Mouse (Mus musculus): ENCODE results near the gene Pitpna.

DNA sequence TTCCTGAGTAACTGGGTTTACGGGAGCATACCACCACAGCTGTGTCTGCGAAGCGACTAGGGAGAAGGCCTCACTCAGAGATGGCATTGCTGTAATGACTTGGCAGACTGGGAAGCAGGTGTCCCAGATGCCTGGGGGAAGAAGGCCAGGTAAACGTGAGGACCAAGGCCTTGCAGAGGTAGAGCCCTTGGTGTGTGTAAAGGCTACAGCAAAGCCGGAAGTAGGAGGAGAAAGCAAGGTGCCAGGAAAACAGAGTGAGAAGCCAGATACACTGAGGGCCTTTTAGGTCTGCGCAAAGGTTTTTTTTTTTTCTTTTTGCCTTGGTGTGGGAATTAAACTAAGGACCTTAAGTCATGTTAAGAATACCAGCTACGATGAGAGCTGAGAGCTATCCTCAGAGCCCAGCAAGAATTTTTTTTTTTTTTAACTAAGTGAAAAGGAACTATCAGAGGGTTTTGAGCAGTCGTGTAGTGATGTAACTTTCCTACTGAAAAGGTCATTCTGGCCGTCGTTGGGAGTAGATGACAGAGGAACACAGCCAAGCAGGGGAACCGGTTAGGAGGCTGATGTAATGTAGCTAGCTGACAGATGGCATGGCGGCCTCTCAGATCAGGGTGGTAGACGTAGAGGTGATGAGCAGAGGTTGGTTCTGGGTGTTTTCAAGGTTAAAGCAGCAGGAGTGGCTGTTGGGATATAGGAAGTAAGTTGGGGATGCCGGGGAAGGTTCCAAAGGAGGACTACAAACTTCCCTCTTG is 71.3 kb downstream of the Pitpna start:
- TF ChIP-seq CTCF (IDR thresholded peaks at IDR 0.05; ENCODE audit: control insufficient read depth, insufficient read depth, low read length) (no peak; the same call in 1 of the 2 replicates), POLR2A (IDR thresholded peaks at IDR 0.05; ENCODE audit: borderline replicate concordance, control insufficient read depth, low read depth, low read length) (no peak)

Measured in bone marrow, adult 2 months (tissue).